Mouse (Mus musculus): Measurements from ENCODE around the gene A930033H14Rik. TPM values are rescaled to one million over a fixed set of nuclear protein-coding genes. Genes with fewer than 3 reads are reported as not detected.
A peak's percentile ranks its signal among the peaks of the same experiment; 100 is the strongest.

Gene A930033H14Rik
- 1.4 and 1.9 TPM in 2 replicates for polyA plus RNA-seq (2015; fragmentation: Nextera tagmentation; extraction: Ambion mirVana)

GRCm38 (mm10) chr10:69212542-69213440 lies at the start of gene A930033H14Rik:
Gene A930033H14Rik, minus strand, starts transcription at chr10:69213098.
- Histone ChIP-seq H3K4me3 (ENCODE audit: low read length) (peak within 1 kb of the TSS; percentile 88), H3K9ac (ENCODE audit: low read length) (peak within 1 kb of the TSS; percentile 91), H3K4me2 (ENCODE audit: low read depth, low read length) (peak within 1 kb of the TSS; percentile 94), H3K27me3 (ENCODE audit: control insufficient read depth, insufficient read depth, low read length) (no peaks in the 10 kb centered on the region), H3K36me3 (ENCODE audit: control insufficient read depth, insufficient read depth) (peaks cover 15% of the 10 kb centered on the region), H3K9me3 (replicated peaks; ENCODE audit: control insufficient read depth, low read length) (no peaks in the 10 kb centered on the region), H3K27ac (ENCODE audit: low read length) (peak within 1 kb of the TSS; percentile 100), H3K4me1 (ENCODE audit: control insufficient read depth, insufficient read depth, low read length) (peaks cover 16% of the 10 kb centered on the region)
- peak; percentile 96 for ATAC-seq (replicated peaks; ENCODE audit: extremely low read depth, insufficient read depth, low FRiP score)
- WGBS, result under 1% methylated on average over 83 of the region's 84 CpGs

- Histone ChIP-seq H3K9ac (ENCODE audit: low read length) (no peak overlapping the region), H3K4me1 (ENCODE audit: control insufficient read depth, insufficient read depth, low read length) (peaks cover 32% of the 10 kb centered on the region), H3K27me3 (ENCODE audit: control insufficient read depth, insufficient read depth, low read length) (no peaks in the 10 kb centered on the region), H3K4me3 (ENCODE audit: low read length) (no peak overlapping the region), H3K36me3 (ENCODE audit: control insufficient read depth, insufficient read depth) (peaks cover 9% of the 10 kb centered on the region), H3K27ac (ENCODE audit: low read length) (no peak overlapping the region), H3K4me2 (ENCODE audit: low read depth, low read length) (no peak overlapping the region), H3K9me3 (replicated peaks; ENCODE audit: control insufficient read depth, low read length) (no peaks in the 10 kb centered on the region)
- WGBS, result 74% methylated on average over 8 of the region's 8 CpGs
- ATAC-seq (replicated peaks; ENCODE audit: extremely low read depth, insufficient read depth, low FRiP score), result no peak
Measured at GRCm38 (mm10) chr10:69259929-69260328, 47.0 kb upstream of the A930033H14Rik start.

- ATAC-seq (replicated peaks; ENCODE audit: extremely low read depth, insufficient read depth, low FRiP score), result no peak
- Histone ChIP-seq H3K4me2 (ENCODE audit: low read depth, low read length) (no peak overlapping the region), H3K9ac (ENCODE audit: low read length) (no peak overlapping the region), H3K9me3 (replicated peaks; ENCODE audit: control insufficient read depth, low read length) (no peaks in the 10 kb centered on the region), H3K36me3 (ENCODE audit: control insufficient read depth, insufficient read depth) (peaks cover 9% of the 10 kb centered on the region), H3K27me3 (ENCODE audit: control insufficient read depth, insufficient read depth, low read length) (no peaks in the 10 kb centered on the region), H3K4me1 (ENCODE audit: control insufficient read depth, insufficient read depth, low read length) (peaks cover 34% of the 10 kb centered on the region), H3K27ac (ENCODE audit: low read length) (peak overlapping the region; percentile 63), H3K4me3 (ENCODE audit: low read length) (no peak overlapping the region)
- 62% methylated on average over 2 of the region's 2 CpGs for WGBS
Measured at GRCm38 (mm10) chr10:69259161-69259560, 46.3 kb upstream of the A930033H14Rik start.

DNA sequence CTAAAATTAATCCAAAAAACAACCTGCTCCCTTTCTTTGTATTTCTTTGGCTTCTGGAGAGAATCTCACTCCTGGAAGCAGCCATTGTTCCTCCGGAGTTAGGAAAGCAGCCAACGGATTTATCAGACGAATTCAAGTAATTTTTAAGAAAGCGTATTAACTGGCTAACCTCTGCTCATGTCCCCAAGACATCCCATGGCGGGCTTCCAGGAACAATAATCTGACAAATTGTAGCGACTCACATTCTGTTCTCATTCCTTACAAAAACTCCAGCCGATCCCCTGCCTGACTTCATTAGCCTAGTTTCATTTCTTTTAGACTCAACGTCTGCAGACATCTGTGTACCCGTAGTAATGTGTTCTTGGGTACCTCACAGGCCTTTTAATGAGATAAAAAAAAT lies 45.7 kb upstream of the A930033H14Rik start:
- peak overlapping the region; percentile 63 for H3K27ac ChIP-seq (ENCODE audit: low read length)
- no peak overlapping the region for H3K4me2 ChIP-seq (ENCODE audit: low read depth, low read length)
- 59% methylated on average over 9 of the region's 9 CpGs for WGBS
- H3K9me3 ChIP-seq (replicated peaks; ENCODE audit: control insufficient read depth, low read length), result no peaks in the 10 kb centered on the region
- H3K9ac ChIP-seq (ENCODE audit: low read length), result no peak overlapping the region
- H3K4me1 ChIP-seq (ENCODE audit: control insufficient read depth, insufficient read depth, low read length), result peaks cover 35% of the 10 kb centered on the region
- ATAC-seq (replicated peaks; ENCODE audit: extremely low read depth, insufficient read depth, low FRiP score), result no peak
- H3K36me3 ChIP-seq (ENCODE audit: control insufficient read depth, insufficient read depth), result peaks cover 9% of the 10 kb centered on the region
- H3K27me3 ChIP-seq (ENCODE audit: control insufficient read depth, insufficient read depth, low read length), result no peaks in the 10 kb centered on the region
- H3K4me3 ChIP-seq (ENCODE audit: low read length), result no peak overlapping the region

GRCm38 (mm10) chr10:69257592-69258133 lies 44.8 kb upstream of the A930033H14Rik start:
- ATAC-seq (replicated peaks; ENCODE audit: extremely low read depth, insufficient read depth, low FRiP score), result no peak
- no peak overlapping the region for H3K9ac ChIP-seq (ENCODE audit: low read length)
- 69% methylated on average over 6 of the region's 6 CpGs for WGBS
- no peaks in the 10 kb centered on the region for H3K9me3 ChIP-seq (replicated peaks; ENCODE audit: control insufficient read depth, low read length)
- peaks cover 38% of the 10 kb centered on the region for H3K4me1 ChIP-seq (ENCODE audit: control insufficient read depth, insufficient read depth, low read length)
- no peak overlapping the region for H3K4me2 ChIP-seq (ENCODE audit: low read depth, low read length)
- no peak overlapping the region for H3K4me3 ChIP-seq (ENCODE audit: low read length)
- peaks cover 9% of the 10 kb centered on the region for H3K36me3 ChIP-seq (ENCODE audit: control insufficient read depth, insufficient read depth)
- H3K27ac ChIP-seq (ENCODE audit: low read length), result peak overlapping the region; percentile 53
- H3K27me3 ChIP-seq (ENCODE audit: control insufficient read depth, insufficient read depth, low read length), result no peaks in the 10 kb centered on the region

GRCm38 (mm10) chr10:69255594-69255993 lies 42.7 kb upstream of the A930033H14Rik start:
- no peaks in the 10 kb centered on the region for H3K9me3 ChIP-seq (replicated peaks; ENCODE audit: control insufficient read depth, low read length)
- H3K4me2 ChIP-seq (ENCODE audit: low read depth, low read length), result no peak overlapping the region
- H3K27me3 ChIP-seq (ENCODE audit: control insufficient read depth, insufficient read depth, low read length), result no peaks in the 10 kb centered on the region
- no peak overlapping the region for H3K4me3 ChIP-seq (ENCODE audit: low read length)
- H3K4me1 ChIP-seq (ENCODE audit: control insufficient read depth, insufficient read depth, low read length), result peaks cover 35% of the 10 kb centered on the region
- 47% methylated on average over 5 of the region's 5 CpGs for WGBS
- H3K27ac ChIP-seq (ENCODE audit: low read length), result no peak overlapping the region
- H3K36me3 ChIP-seq (ENCODE audit: control insufficient read depth, insufficient read depth), result peaks cover 11% of the 10 kb centered on the region
- no peak overlapping the region for H3K9ac ChIP-seq (ENCODE audit: low read length)
- no peak for ATAC-seq (replicated peaks; ENCODE audit: extremely low read depth, insufficient read depth, low FRiP score)

DNA sequence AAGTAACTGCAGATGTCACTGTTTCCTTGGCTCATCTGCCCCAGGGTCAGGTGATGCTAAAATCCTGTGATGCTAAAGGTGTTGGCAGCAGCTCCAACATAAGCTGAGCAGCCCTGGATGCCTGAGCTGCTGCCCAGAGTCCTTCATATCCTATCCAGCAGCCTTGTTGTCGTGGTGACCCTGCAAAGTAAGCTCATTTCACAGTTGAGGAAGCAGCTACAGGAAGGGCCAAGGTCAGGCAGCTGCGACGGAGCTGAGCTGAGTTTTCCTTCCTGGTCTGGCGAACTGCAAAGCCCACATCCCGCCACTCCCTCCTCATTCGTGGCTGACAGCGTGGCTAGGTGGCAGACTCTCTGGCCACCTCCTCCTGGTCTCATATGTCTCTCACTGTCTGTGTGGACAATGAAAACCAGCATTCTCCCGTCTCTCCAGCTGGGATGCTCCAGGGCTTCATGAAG lies 41.5 kb upstream of the A930033H14Rik start:
- Histone ChIP-seq H3K4me1 (ENCODE audit: control insufficient read depth, insufficient read depth, low read length) (peaks cover 32% of the 10 kb centered on the region), H3K27me3 (ENCODE audit: control insufficient read depth, insufficient read depth, low read length) (no peaks in the 10 kb centered on the region), H3K9ac (ENCODE audit: low read length) (peak overlapping the region; percentile 2; the same call in 1 of the 2 replicates), H3K4me3 (ENCODE audit: low read length) (no peak overlapping the region), H3K36me3 (ENCODE audit: control insufficient read depth, insufficient read depth) (peaks cover 14% of the 10 kb centered on the region; the same call in 1 of the 2 replicates), H3K4me2 (ENCODE audit: low read depth, low read length) (no peak overlapping the region), H3K9me3 (replicated peaks; ENCODE audit: control insufficient read depth, low read length) (no peaks in the 10 kb centered on the region), H3K27ac (ENCODE audit: low read length) (peak overlapping the region; percentile 91)
- 9% methylated on average over 8 of the region's 8 CpGs for WGBS
- peak; percentile 56 for ATAC-seq (replicated peaks; ENCODE audit: extremely low read depth, insufficient read depth, low FRiP score)

DNA sequence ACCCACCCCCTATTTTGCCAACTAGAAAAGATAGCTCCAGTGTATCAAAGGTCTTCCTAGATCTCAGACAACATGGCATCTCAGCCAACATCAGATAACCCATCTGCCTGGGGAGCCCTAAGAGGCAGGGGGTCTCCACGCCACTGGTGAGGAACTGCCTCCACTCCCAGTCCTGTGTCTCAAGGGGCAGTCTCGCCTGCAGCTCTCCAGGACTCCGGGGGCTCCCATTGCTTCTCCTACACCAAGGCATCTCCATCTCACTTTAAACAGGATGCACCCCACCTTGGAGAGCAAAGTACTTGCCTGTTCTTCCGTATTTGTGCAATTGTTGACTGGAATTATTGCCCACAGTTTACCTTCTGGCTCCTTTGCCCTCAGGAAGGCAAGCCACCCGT lies 40.8 kb upstream of the A930033H14Rik start:
- H3K9me3 ChIP-seq (replicated peaks; ENCODE audit: control insufficient read depth, low read length), result no peaks in the 10 kb centered on the region
- ATAC-seq (replicated peaks; ENCODE audit: extremely low read depth, insufficient read depth, low FRiP score), result no peak
- H3K36me3 ChIP-seq (ENCODE audit: control insufficient read depth, insufficient read depth), result peaks cover 15% of the 10 kb centered on the region; the same call in 1 of the 2 replicates
- peak overlapping the region; percentile 18; the same call in 1 of the 2 replicates for H3K4me2 ChIP-seq (ENCODE audit: low read depth, low read length)
- peak overlapping the region; percentile 91 for H3K27ac ChIP-seq (ENCODE audit: low read length)
- H3K27me3 ChIP-seq (ENCODE audit: control insufficient read depth, insufficient read depth, low read length), result no peaks in the 10 kb centered on the region
- H3K4me1 ChIP-seq (ENCODE audit: control insufficient read depth, insufficient read depth, low read length), result peaks cover 27% of the 10 kb centered on the region
- no peak overlapping the region for H3K4me3 ChIP-seq (ENCODE audit: low read length)
- peak overlapping the region; percentile 15; the same call in 1 of the 2 replicates for H3K9ac ChIP-seq (ENCODE audit: low read length)
- 62% methylated on average over 5 of the region's 5 CpGs for WGBS
